Mouse (Mus musculus): Measurements from ENCODE around the gene Fgf5. TPM values are rescaled to one million over a fixed set of nuclear protein-coding genes. Genes with fewer than 3 reads are reported as not detected.

Gene Fgf5
- total and polyA plus RNA-seq, 3 experiments = 0.04 to 0.55 (median 0.27) TPM

DNA sequence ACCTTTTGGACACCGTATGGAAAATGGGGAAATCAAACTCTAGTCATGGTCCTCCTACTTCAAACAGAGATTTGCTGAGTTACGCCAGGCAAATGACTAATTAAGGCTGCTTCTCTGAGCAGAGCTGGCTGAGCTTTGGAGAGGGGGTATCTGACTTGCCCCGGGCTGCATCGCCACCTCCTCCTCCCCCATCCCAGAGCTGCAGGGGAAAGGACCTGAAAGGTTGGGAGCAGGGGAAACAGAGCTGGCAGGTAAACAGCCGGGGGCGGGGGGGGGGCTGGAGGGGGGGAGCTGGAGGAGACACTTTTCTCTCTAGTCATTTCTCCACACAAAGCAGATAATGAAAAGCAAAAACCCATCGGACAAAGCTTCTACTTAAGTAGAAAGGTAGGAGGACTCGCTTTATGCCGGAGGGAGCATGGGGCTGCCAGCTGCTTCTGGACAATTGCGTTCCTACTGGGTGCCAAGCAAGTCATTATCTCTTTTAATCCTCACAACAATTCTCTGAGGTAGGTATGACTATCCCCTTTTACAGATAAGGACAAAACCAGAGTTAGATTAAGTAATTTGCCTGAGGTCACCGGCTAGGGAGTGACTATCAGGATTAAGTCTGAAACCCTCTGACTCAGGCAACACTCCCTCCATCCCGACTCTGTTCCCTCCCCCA, 39.2 kb downstream of the Fgf5 start:
- Histone ChIP-seq H3K9me3 (replicated peaks; ENCODE audit: low read length) (no peaks in the 10 kb centered on the region), H3K79me2 (replicated peaks; ENCODE audit: control insufficient read depth, extremely low read depth, insufficient read depth, poor library complexity, severe bottlenecking) (no peaks in the 10 kb centered on the region), H3K36me3 (replicated peaks in 1 of 2; ENCODE audit: control insufficient read depth in 1 of 2, insufficient read depth in 1 of 2, low read length in 1 of 2) (no peaks in the 10 kb centered on the region), H3K4me1 (ENCODE audit: control insufficient read depth in 1 of 2, insufficient read depth in 2 of 2) (peaks cover 0 to 2% of the 10 kb centered on the region in 2 experiments; a peak in 1 of 4 replicates), H3K9ac (ENCODE audit: insufficient read depth, low read depth) (no peak overlapping the region), H3K27me3 (replicated peaks) (no peaks in the 10 kb centered on the region), H3K4me3 (replicated peaks in 1 of 3; ENCODE audit: low read depth in 2 of 3, low read length in 2 of 3, poor library complexity in 1 of 3) (no peak overlapping the region), H3K4me2 (ENCODE audit: insufficient read depth, low read depth, poor library complexity, severe bottlenecking) (no peak overlapping the region), H3K27ac (ENCODE audit: insufficient read depth, low read depth) (no peak overlapping the region)
- in situ Hi-C loops (cut with MboI; ENCODE audit: low pct_ligation_motif_present, low pct_unique_long_range_greater_than_20kb, low sequenced_read_pairs) (no loop called here), dilution Hi-C loops (cut with MboI; ENCODE audit: extremely low pct_ligation_motif_present, extremely low pct_unique_long_range_greater_than_20kb, low sequenced_read_pairs) (no loop called here)
- TF ChIP-seq MAFK (IDR thresholded peaks at IDR 0.05; ENCODE audit: insufficient replicate concordance, low read length) (no peak), MXI1 (IDR thresholded peaks at IDR 0.05; ENCODE audit: low read depth, low read length) (no peak), PAX5 (IDR thresholded peaks at IDR 0.05; ENCODE audit: low read length) (no peak), IRF4 (IDR thresholded peaks at IDR 0.05; ENCODE audit: low read depth, low read length) (no peak), RCOR1 (conservative IDR thresholded peaks at IDR 0.05; ENCODE audit: low read depth, low read length) (no peak), MYC (IDR thresholded peaks at IDR 0.05; ENCODE audit: low read depth, low read length) (no peak), JUN (IDR thresholded peaks at IDR 0.05; ENCODE audit: insufficient read depth, low read depth, low read length) (no peak), CHD1 (IDR thresholded peaks at IDR 0.05; ENCODE audit: low read depth, low read length) (no peak), ZC3H11A (IDR thresholded peaks at IDR 0.05; ENCODE audit: low read depth, low read length) (no peak), SMC3 (IDR thresholded peaks at IDR 0.05; ENCODE audit: low read depth, low read length) (no peak), ZMIZ1 (IDR thresholded peaks at IDR 0.05; ENCODE audit: low read depth, low read length) (no peak), USF1 (IDR thresholded peaks at IDR 0.05; ENCODE audit: low read depth, low read length) (no peak), CTCF (conservative IDR thresholded peaks at IDR 0.05 in 1 of 2, IDR thresholded peaks at IDR 0.05 in 1 of 2; ENCODE audit: low read depth in 2 of 2, low read length in 2 of 2) (no peak)
- DNase-seq (ENCODE audit: extremely low read depth) = no peak

DNA sequence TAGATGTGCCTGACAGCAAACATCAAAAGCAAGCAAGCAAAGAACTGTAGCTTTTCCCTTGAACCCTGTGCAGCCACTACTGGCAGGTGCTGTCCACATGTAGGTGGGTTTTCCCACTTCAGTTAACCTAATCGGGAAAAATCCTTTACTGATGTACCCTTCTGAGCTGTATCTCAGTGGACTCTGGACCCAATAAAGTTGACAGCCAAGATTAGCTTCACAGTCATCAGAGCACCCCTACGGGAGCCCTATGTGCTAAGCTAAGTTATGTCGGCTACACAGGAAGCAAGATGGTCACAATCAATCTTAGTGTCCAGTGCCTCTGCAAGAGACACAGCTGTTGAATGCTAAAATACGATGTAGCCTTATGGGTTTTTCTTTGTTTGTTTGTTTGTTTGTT, 46.1 kb downstream of the Fgf5 start:
- H3K4me3 ChIP-seq (replicated peaks in 1 of 3; ENCODE audit: low read depth in 2 of 3, low read length in 2 of 3, poor library complexity in 1 of 3) = no peak overlapping the region
- no peaks in the 10 kb centered on the region for H3K36me3 ChIP-seq (replicated peaks in 1 of 2; ENCODE audit: control insufficient read depth in 1 of 2, insufficient read depth in 1 of 2, low read length in 1 of 2)
- H3K4me2 ChIP-seq (ENCODE audit: insufficient read depth, low read depth, poor library complexity, severe bottlenecking) = no peak overlapping the region
- H3K4me1 ChIP-seq (ENCODE audit: control insufficient read depth in 1 of 2, insufficient read depth in 2 of 2) = peaks cover 0 to 2% of the 10 kb centered on the region in 2 experiments; a peak in 1 of 4 replicates
- in situ Hi-C loops (cut with MboI; ENCODE audit: low pct_ligation_motif_present, low pct_unique_long_range_greater_than_20kb, low sequenced_read_pairs) = no loop called here
- H3K27ac ChIP-seq (ENCODE audit: insufficient read depth, low read depth) = no peak overlapping the region
- TF ChIP-seq JUND (conservative IDR thresholded peaks at IDR 0.05; ENCODE audit: low read depth, low read length) = no peak
- no peak for TF ChIP-seq POLR2A (IDR thresholded peaks at IDR 0.05; ENCODE audit: low read depth, low read length)
- no peak for TF ChIP-seq GABPA (IDR thresholded peaks at IDR 0.05; ENCODE audit: insufficient replicate concordance, low read depth, low read length)
- no peak for TF ChIP-seq ZNF384 (IDR thresholded peaks at IDR 0.05; ENCODE audit: low read depth, low read length)
- no peak for TF ChIP-seq ZC3H11A (IDR thresholded peaks at IDR 0.05; ENCODE audit: low read depth, low read length)
- TF ChIP-seq CHD1 (IDR thresholded peaks at IDR 0.05; ENCODE audit: low read depth, low read length) = no peak
- no peak for TF ChIP-seq HCFC1 (IDR thresholded peaks at IDR 0.05; ENCODE audit: low read depth, low read length)
- TF ChIP-seq ZMIZ1 (IDR thresholded peaks at IDR 0.05; ENCODE audit: low read depth, low read length) = no peak
- TF ChIP-seq EP300 (IDR thresholded peaks at IDR 0.05; ENCODE audit: low read length) = no peak
- no peak for TF ChIP-seq MAFK (IDR thresholded peaks at IDR 0.05; ENCODE audit: insufficient replicate concordance, low read length)
- TF ChIP-seq MYC (IDR thresholded peaks at IDR 0.05; ENCODE audit: low read depth, low read length) = no peak
- no peak for TF ChIP-seq RCOR1 (conservative IDR thresholded peaks at IDR 0.05; ENCODE audit: low read depth, low read length)
- no peak for TF ChIP-seq IRF4 (IDR thresholded peaks at IDR 0.05; ENCODE audit: low read depth, low read length)
- no peak for TF ChIP-seq JUN (IDR thresholded peaks at IDR 0.05; ENCODE audit: insufficient read depth, low read depth, low read length)
- TF ChIP-seq MAZ (IDR thresholded peaks at IDR 0.05; ENCODE audit: low read depth, low read length) = no peak
- TF ChIP-seq MEF2A (IDR thresholded peaks at IDR 0.05; ENCODE audit: borderline replicate concordance, low read depth, low read length) = no peak
- TF ChIP-seq E2F4 (IDR thresholded peaks at IDR 0.05; ENCODE audit: insufficient replicate concordance, low read depth, low read length) = no peak
- TF ChIP-seq SIN3A (IDR thresholded peaks at IDR 0.05; ENCODE audit: low read length) = no peak
- no peak for TF ChIP-seq MAX (IDR thresholded peaks at IDR 0.05; ENCODE audit: low read length)
- no peak for TF ChIP-seq MXI1 (IDR thresholded peaks at IDR 0.05; ENCODE audit: low read depth, low read length)
- DNase-seq (ENCODE audit: extremely low read depth) = no peak
- no peaks in the 10 kb centered on the region for H3K27me3 ChIP-seq (replicated peaks)
- dilution Hi-C loops (cut with MboI; ENCODE audit: extremely low pct_ligation_motif_present, extremely low pct_unique_long_range_greater_than_20kb, low sequenced_read_pairs) = no loop called here
- no peaks in the 10 kb centered on the region for H3K9me3 ChIP-seq (replicated peaks; ENCODE audit: low read length)
- H3K79me2 ChIP-seq (replicated peaks; ENCODE audit: control insufficient read depth, extremely low read depth, insufficient read depth, poor library complexity, severe bottlenecking) = no peaks in the 10 kb centered on the region
- H3K9ac ChIP-seq (ENCODE audit: insufficient read depth, low read depth) = no peak overlapping the region
